Mouse (Mus musculus): ENCODE data around the gene Padi2. TPM values are rescaled to one million over a fixed set of nuclear protein-coding genes. Genes with fewer than 3 reads are reported as not detected.

Gene Padi2
- polyA plus RNA-seq, 1 experiment: 19.5 TPM

GRCm38 (mm10) chr4:140862036-140862650 is 44.0 kb upstream of the Padi2 start:
- TF ChIP-seq CTCF (IDR thresholded peaks at IDR 0.05; ENCODE audit: borderline replicate concordance, control insufficient read depth, extremely low read depth, insufficient read depth, low read length, poor library complexity) (no peak), POLR2A (IDR thresholded peaks at IDR 0.05; ENCODE audit: control insufficient read depth, extremely low read depth, insufficient read depth, low read length, poor library complexity) (no peak)
- DNase-seq: no peak
- Histone ChIP-seq H3K27ac (ENCODE audit: control insufficient read depth, insufficient read depth, low read length) (no peak overlapping the region), H3K4me3 (ENCODE audit: control insufficient read depth, insufficient read depth, low read length) (no peak overlapping the region), H3K27me3 (ENCODE audit: control insufficient read depth, insufficient read depth, low read length) (no peaks in the 10 kb centered on the region), H3K36me3 (ENCODE audit: control insufficient read depth, insufficient read depth, low read length) (no peaks in the 10 kb centered on the region), H3K4me1 (replicated peaks; ENCODE audit: control insufficient read depth, insufficient read depth, low read length) (peaks cover 5% of the 10 kb centered on the region)
- 70% methylated on average over 11 of the region's 11 CpGs for WGBS

DNA sequence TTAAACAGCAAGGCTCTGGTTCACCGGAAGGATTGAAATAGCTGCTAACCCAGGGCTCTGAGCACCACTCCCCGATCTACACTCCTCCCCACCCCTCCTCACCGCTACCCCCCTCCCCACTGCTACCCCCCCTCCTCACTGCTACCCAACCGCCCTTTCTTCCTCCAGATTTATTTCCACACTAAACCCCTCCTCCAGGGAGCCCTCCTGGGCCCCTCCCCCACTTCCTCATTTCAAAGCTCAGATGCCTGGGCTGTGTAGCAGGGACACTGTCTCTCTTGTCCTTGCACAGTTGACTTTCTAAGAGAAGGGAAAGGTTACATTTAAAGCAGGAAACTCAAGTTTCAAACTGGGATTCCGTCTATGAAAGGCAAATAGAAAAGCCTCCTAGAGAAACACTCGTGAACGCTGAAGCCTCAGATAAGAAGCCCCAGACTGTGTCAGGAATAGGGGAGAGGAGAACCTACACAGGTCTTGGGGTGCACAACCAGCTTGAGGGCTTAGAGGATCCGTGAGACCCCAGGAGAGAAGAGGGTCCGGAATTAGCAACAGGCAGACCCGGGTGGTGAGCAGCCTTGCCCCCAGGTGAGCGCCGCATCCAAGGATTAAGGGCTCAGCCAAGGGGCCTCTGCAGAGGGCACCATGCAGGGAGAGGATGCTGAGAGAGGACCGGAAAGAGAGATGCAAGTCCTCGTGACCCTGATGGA is 37.5 kb upstream of the Padi2 start:
- TF ChIP-seq CTCF (IDR thresholded peaks at IDR 0.05; ENCODE audit: borderline replicate concordance, control insufficient read depth, extremely low read depth, insufficient read depth, low read length, poor library complexity) (no peak), POLR2A (IDR thresholded peaks at IDR 0.05; ENCODE audit: control insufficient read depth, extremely low read depth, insufficient read depth, low read length, poor library complexity) (no peak)
- WGBS: 22% methylated on average over 14 of the region's 14 CpGs
- no peak overlapping the region for H3K27ac ChIP-seq (ENCODE audit: control insufficient read depth, insufficient read depth, low read length)
- H3K27me3 ChIP-seq (ENCODE audit: control insufficient read depth, insufficient read depth, low read length): no peaks in the 10 kb centered on the region
- DNase-seq: peak; percentile 68
- peaks cover 28% of the 10 kb centered on the region for H3K4me1 ChIP-seq (replicated peaks; ENCODE audit: control insufficient read depth, insufficient read depth, low read length)
- no peaks in the 10 kb centered on the region for H3K36me3 ChIP-seq (ENCODE audit: control insufficient read depth, insufficient read depth, low read length)
- no peak overlapping the region for H3K4me3 ChIP-seq (ENCODE audit: control insufficient read depth, insufficient read depth, low read length)

GRCm38 (mm10) chr4:140869945-140870344 is 36.2 kb upstream of the Padi2 start:
- H3K4me1 ChIP-seq (replicated peaks; ENCODE audit: control insufficient read depth, insufficient read depth, low read length): peaks cover 28% of the 10 kb centered on the region
- no peak overlapping the region for H3K4me3 ChIP-seq (ENCODE audit: control insufficient read depth, insufficient read depth, low read length)
- H3K36me3 ChIP-seq (ENCODE audit: control insufficient read depth, insufficient read depth, low read length): no peaks in the 10 kb centered on the region
- H3K27ac ChIP-seq (ENCODE audit: control insufficient read depth, insufficient read depth, low read length): no peak overlapping the region
- no peak for TF ChIP-seq POLR2A (IDR thresholded peaks at IDR 0.05; ENCODE audit: control insufficient read depth, extremely low read depth, insufficient read depth, low read length, poor library complexity)
- TF ChIP-seq CTCF (IDR thresholded peaks at IDR 0.05; ENCODE audit: borderline replicate concordance, control insufficient read depth, extremely low read depth, insufficient read depth, low read length, poor library complexity): no peak
- DNase-seq: no peak
- WGBS: 88% methylated on average over 8 of the region's 8 CpGs
- H3K27me3 ChIP-seq (ENCODE audit: control insufficient read depth, insufficient read depth, low read length): no peaks in the 10 kb centered on the region

GRCm38 (mm10) chr4:140870876-140871275 is 35.3 kb upstream of the Padi2 start:
- Histone ChIP-seq H3K36me3 (ENCODE audit: control insufficient read depth, insufficient read depth, low read length) (no peaks in the 10 kb centered on the region), H3K4me3 (ENCODE audit: control insufficient read depth, insufficient read depth, low read length) (no peak overlapping the region), H3K4me1 (replicated peaks; ENCODE audit: control insufficient read depth, insufficient read depth, low read length) (peaks cover 28% of the 10 kb centered on the region), H3K27me3 (ENCODE audit: control insufficient read depth, insufficient read depth, low read length) (no peaks in the 10 kb centered on the region), H3K27ac (ENCODE audit: control insufficient read depth, insufficient read depth, low read length) (no peak overlapping the region)
- WGBS: 91% methylated on average over 7 of the region's 7 CpGs
- TF ChIP-seq POLR2A (IDR thresholded peaks at IDR 0.05; ENCODE audit: control insufficient read depth, extremely low read depth, insufficient read depth, low read length, poor library complexity) (no peak), CTCF (IDR thresholded peaks at IDR 0.05; ENCODE audit: borderline replicate concordance, control insufficient read depth, extremely low read depth, insufficient read depth, low read length, poor library complexity) (no peak)
- DNase-seq: no peak

DNA sequence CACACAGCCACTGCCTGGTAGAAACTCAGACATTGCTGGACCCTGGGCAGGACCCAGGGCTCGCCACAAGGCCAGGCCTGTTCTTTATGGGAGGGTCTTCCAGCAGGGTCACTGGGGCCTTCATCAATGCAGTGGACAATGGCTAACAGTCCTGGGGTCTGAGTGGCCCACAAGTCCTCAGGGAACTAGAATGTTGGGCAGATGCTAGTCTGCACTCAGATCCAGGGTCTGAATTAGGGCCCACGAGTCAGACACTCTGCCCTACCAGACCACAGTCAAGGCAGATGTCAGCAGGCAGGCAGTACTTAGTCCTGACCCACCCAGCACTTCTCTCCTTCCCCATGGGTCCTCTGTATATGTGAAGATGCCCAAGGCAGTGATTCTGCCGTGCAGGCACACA is 34.8 kb upstream of the Padi2 start:
- TF ChIP-seq POLR2A (IDR thresholded peaks at IDR 0.05; ENCODE audit: control insufficient read depth, extremely low read depth, insufficient read depth, low read length, poor library complexity): no peak
- no peak for TF ChIP-seq CTCF (IDR thresholded peaks at IDR 0.05; ENCODE audit: borderline replicate concordance, control insufficient read depth, extremely low read depth, insufficient read depth, low read length, poor library complexity)
- peaks cover 28% of the 10 kb centered on the region for H3K4me1 ChIP-seq (replicated peaks; ENCODE audit: control insufficient read depth, insufficient read depth, low read length)
- 93% methylated on average over 3 of the region's 3 CpGs for WGBS

DNA sequence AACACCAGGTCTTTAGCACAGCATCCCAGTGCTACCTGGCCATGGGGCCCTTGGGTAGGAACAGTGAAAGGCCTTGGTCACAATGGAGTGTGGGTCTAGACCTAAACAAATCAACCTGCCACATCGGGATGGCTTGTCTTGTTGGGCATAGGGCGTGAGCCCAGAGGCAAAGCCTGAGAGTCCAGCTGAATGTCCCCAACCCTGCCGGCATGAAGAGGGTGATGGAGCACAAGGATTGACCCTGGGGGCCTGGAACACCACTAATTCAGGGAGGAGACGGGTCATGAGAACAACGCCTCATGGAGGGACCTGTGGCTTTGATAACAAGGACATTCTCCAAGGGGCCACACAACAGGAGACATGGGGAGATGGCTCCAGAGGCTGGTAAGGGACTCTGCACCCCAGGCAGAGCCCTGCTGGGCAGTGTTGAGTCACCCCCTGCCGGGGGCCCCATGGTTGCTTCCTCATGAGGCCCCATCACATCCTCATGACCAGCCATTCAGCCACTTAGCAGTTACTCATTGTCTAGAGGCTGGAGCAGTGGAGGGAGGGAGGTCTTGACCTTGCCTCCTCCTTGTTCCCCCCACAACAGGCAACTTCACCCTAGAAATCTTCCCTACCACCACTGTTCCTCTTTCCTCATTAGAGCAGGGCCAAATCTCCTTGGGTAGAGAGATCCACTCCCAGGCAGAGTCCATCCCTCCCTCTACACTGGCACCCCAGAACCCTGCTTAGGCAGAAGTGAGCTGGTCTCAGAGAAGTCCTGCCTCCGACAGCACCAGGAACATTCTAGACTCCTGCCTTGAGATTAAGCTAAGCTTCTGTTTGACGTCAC is 34.1 kb upstream of the Padi2 start:
- Histone ChIP-seq H3K4me1 (replicated peaks; ENCODE audit: control insufficient read depth, insufficient read depth, low read length) (peaks cover 28% of the 10 kb centered on the region), H3K4me3 (ENCODE audit: control insufficient read depth, insufficient read depth, low read length) (no peak overlapping the region), H3K27me3 (ENCODE audit: control insufficient read depth, insufficient read depth, low read length) (no peaks in the 10 kb centered on the region), H3K36me3 (ENCODE audit: control insufficient read depth, insufficient read depth, low read length) (no peaks in the 10 kb centered on the region), H3K27ac (ENCODE audit: control insufficient read depth, insufficient read depth, low read length) (no peak overlapping the region)
- TF ChIP-seq POLR2A (IDR thresholded peaks at IDR 0.05; ENCODE audit: control insufficient read depth, extremely low read depth, insufficient read depth, low read length, poor library complexity) (no peak), CTCF (IDR thresholded peaks at IDR 0.05; ENCODE audit: borderline replicate concordance, control insufficient read depth, extremely low read depth, insufficient read depth, low read length, poor library complexity) (no peak)
- WGBS: 81% methylated on average over 8 of the region's 8 CpGs
- DNase-seq: no peak

More for the DNA sequence above, 34.8 kb upstream of the Padi2 start:
- Histone ChIP-seq H3K36me3 (ENCODE audit: control insufficient read depth, insufficient read depth, low read length) (no peaks in the 10 kb centered on the region), H3K4me3 (ENCODE audit: control insufficient read depth, insufficient read depth, low read length) (no peak overlapping the region), H3K27ac (ENCODE audit: control insufficient read depth, insufficient read depth, low read length) (no peak overlapping the region), H3K27me3 (ENCODE audit: control insufficient read depth, insufficient read depth, low read length) (no peaks in the 10 kb centered on the region)
- DNase-seq: no peak
